Mouse (Mus musculus) CD4-positive naive resting alpha-beta T cell, adult 57 days (primary cell): ENCODE results near the gene Ly6g6f. TPM values are rescaled to one million over a fixed set of nuclear protein-coding genes. Genes with fewer than 3 reads are reported as not detected.

Experiments used
- total RNA-seq: library from RNA; stranded (reverse); gene quantifications from one replicate; pipeline ENCODE4 v1.2.4, GENCODE M21; 2023

The Ly6g6f gene
- total RNA-seq, 1 experiment from 2014 or later, result not detected

Other genes starting within 250 kb of the Ly6g6f start
- 51.0 TPM for gene Stk19, start 248.7 kb downstream of the Ly6g6f start, total RNA-seq
- 96.6 TPM for gene Dxo, start 248.6 kb downstream of the Ly6g6f start, total RNA-seq
- 117 TPM for gene Skiv2l, start 235.4 kb downstream of the Ly6g6f start, total RNA-seq
- 27.3 TPM for gene Nelfe, start 235.2 kb downstream of the Ly6g6f start, total RNA-seq
- gene Cfb, start 223.1 kb downstream of the Ly6g6f start, total RNA-seq, result 2.4 TPM
- gene Zbtb12, start 206.1 kb downstream of the Ly6g6f start, total RNA-seq, result 4.9 TPM
- 1.2 TPM for gene Gm20547, start 203.6 kb downstream of the Ly6g6f start, total RNA-seq
- gene C2, start 187.3 kb downstream of the Ly6g6f start, total RNA-seq, result 6.4 TPM
- gene Ehmt2, start 187.1 kb downstream of the Ly6g6f start, total RNA-seq, result 133 TPM
- not detected for gene Slc44a4, start 171.1 kb downstream of the Ly6g6f start, total RNA-seq
- 56.3 TPM for gene Neu1, start 154.4 kb downstream of the Ly6g6f start, total RNA-seq
- 146 TPM for gene Hspa1b, start 126.4 kb downstream of the Ly6g6f start, total RNA-seq
- gene Gm20481, start 115.7 kb downstream of the Ly6g6f start, total RNA-seq, result not detected
- 70.6 TPM for gene Hspa1a, start 113.5 kb downstream of the Ly6g6f start, total RNA-seq
- gene Hspa1l, start 112.9 kb downstream of the Ly6g6f start, total RNA-seq, result not detected
- gene Lsm2, start 103.7 kb downstream of the Ly6g6f start, total RNA-seq, result 39.0 TPM
- gene Vars, start 84.6 kb downstream of the Ly6g6f start, total RNA-seq, result 84.6 TPM
- gene Vwa7, start 69.0 kb downstream of the Ly6g6f start, total RNA-seq, result 0.21 TPM
- gene Sapcd1, start 57.6 kb downstream of the Ly6g6f start, total RNA-seq, result not detected
- gene Msh5, start 38.9 kb downstream of the Ly6g6f start, total RNA-seq, result 3.9 TPM
- gene Clic1, start 35.6 kb downstream of the Ly6g6f start, total RNA-seq, result 157 TPM
- gene Ddah2, start 26.6 kb downstream of the Ly6g6f start, total RNA-seq, result 2.5 TPM
- gene Ly6g6c, start 20.2 kb downstream of the Ly6g6f start, total RNA-seq, result not detected
- 0.27 TPM for gene Mpig6b, start 19.4 kb downstream of the Ly6g6f start, total RNA-seq
- not detected for gene Ly6g6e, start 8.7 kb downstream of the Ly6g6f start, total RNA-seq
- not detected for gene Ly6g6d, start 7.5 kb downstream of the Ly6g6f start, total RNA-seq
- gene Abhd16a, start 3.7 kb upstream of the Ly6g6f start, total RNA-seq, result 69.9 TPM
- gene Ly6g5c, start 22.7 kb upstream of the Ly6g6f start, total RNA-seq, result not detected
- gene Ly6g5b, start 29.8 kb upstream of the Ly6g6f start, total RNA-seq, result 0.83 TPM
- gene Gpank1, start 35.8 kb upstream of the Ly6g6f start, total RNA-seq, result 27.0 TPM
- gene Csnk2b, start 36.4 kb upstream of the Ly6g6f start, total RNA-seq, result 141 TPM
- gene D17H6S53E, start 40.8 kb upstream of the Ly6g6f start, total RNA-seq, result 20.6 TPM
- gene Apom, start 46.4 kb upstream of the Ly6g6f start, total RNA-seq, result not detected
- 438 TPM for gene Bag6, start 49.6 kb upstream of the Ly6g6f start, total RNA-seq
- gene Prrc2a, start 79.3 kb upstream of the Ly6g6f start, total RNA-seq, result 294 TPM
- gene Aif1, start 90.5 kb upstream of the Ly6g6f start, total RNA-seq, result 3.0 TPM
- gene Lst1, start 102.8 kb upstream of the Ly6g6f start, total RNA-seq, result 14.3 TPM
- gene Ltb, start 108.8 kb upstream of the Ly6g6f start, total RNA-seq, result 538 TPM
- gene Tnf, start 116.4 kb upstream of the Ly6g6f start, total RNA-seq, result 18.7 TPM
- 15.2 TPM for gene Lta, start 119.7 kb upstream of the Ly6g6f start, total RNA-seq
- not detected for gene Gm16181, start 135.2 kb upstream of the Ly6g6f start, total RNA-seq
- gene Atp6v1g2, start 148.1 kb upstream of the Ly6g6f start, total RNA-seq, result 1.6 TPM
- gene Nfkbil1, start 150.2 kb upstream of the Ly6g6f start, total RNA-seq, result 10.8 TPM
- 474 TPM for gene Ddx39b, start 156.1 kb upstream of the Ly6g6f start, total RNA-seq
- 2,421 TPM for gene H2-D1, start 177.1 kb upstream of the Ly6g6f start, total RNA-seq
- gene H2-Q1, start 234.8 kb upstream of the Ly6g6f start, total RNA-seq, result 14.8 TPM